8 mouse cellular contexts compared by ENCODE assay signal in the genomic region with DNA sequence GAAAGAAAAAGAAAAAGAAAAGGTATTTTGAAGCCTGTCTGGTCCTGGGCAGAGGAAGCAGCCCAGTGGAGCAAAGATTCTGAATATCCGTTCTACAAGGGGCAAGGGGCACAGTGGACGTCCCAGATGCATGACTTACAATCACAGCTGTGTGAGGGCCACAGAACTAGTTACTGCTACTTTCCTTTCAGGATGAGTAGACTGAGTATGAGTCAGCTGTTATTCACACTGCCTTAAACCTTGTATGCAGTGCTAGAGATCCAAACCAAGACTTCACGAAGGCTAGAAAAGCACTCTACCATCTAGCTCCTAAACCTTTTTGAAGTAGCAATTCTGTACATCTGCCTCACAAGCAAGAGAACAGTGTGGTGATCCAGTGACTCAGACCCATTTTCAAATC. TPM values are rescaled to one million over a fixed set of nuclear protein-coding genes. Genes with fewer than 3 reads are reported as not detected.
DNase-seq lines count a peak whose midpoint lies in the region; ATAC-seq and TF ChIP-seq lines count a peak whose summit lies in the region.

No protein-coding gene starts in this region.

- peak overlapping the region; percentile 100 for H3K4me3 ChIP-seq in lung, embryonic 14.5 days (ENCODE audit: low read depth, low read length)
- peak overlapping the region; percentile 99 for H3K4me3 ChIP-seq in embryonic facial prominence, embryonic 10.5 days
- H3K4me3 ChIP-seq in intestine, embryonic 16.5 days (ENCODE audit: low read length) = peak overlapping the region; percentile 77
- peak overlapping the region; percentile 9; the same call in 1 of the 2 replicates for H3K4me3 ChIP-seq in small intestine, adult 2 months (ENCODE audit: low read depth, low read length)

- no peak for ATAC-seq in lung, embryonic 14.5 days (ENCODE audit: insufficient read depth)
- ATAC-seq in intestine, embryonic 16.5 days = no peak

- H3K27ac ChIP-seq in lung, embryonic 14.5 days (ENCODE audit: low read depth) = no peak overlapping the region
- H3K27ac ChIP-seq in embryonic facial prominence, embryonic 10.5 days (replicated peaks) = no peak overlapping the region
- no peak overlapping the region for H3K27ac ChIP-seq in intestine, embryonic 16.5 days (ENCODE audit: low read length)
- peak overlapping the region; percentile 18; the same call in 1 of the 2 replicates for H3K27ac ChIP-seq in small intestine, adult 2 months (ENCODE audit: insufficient read depth, low read depth, low read length)

- H3K36me3 ChIP-seq in lung, embryonic 14.5 days (ENCODE audit: insufficient read depth) = peaks cover 15% of the 10 kb centered on the region; the same call in 1 of the 2 replicates
- H3K36me3 ChIP-seq in embryonic facial prominence, embryonic 10.5 days (replicated peaks) = peaks cover 27% of the 10 kb centered on the region
- no peaks in the 10 kb centered on the region for H3K36me3 ChIP-seq in intestine, embryonic 16.5 days (ENCODE audit: control insufficient read depth, insufficient read depth, low read length)
- peaks cover 9% of the 10 kb centered on the region for H3K36me3 ChIP-seq in small intestine, adult 2 months (ENCODE audit: control insufficient read depth, insufficient read depth, low read length)

- H3K4me2 ChIP-seq in lung, embryonic 14.5 days = peak overlapping the region; percentile 87
- peak overlapping the region; percentile 91 for H3K4me2 ChIP-seq in intestine, embryonic 16.5 days (ENCODE audit: low read depth, low read length)

- 38% methylated on average over 3 of the region's 3 CpGs for WGBS in lung, embryonic 14.5 days
- 71% methylated on average over 3 of the region's 3 CpGs for WGBS in embryonic facial prominence, embryonic 10.5 days
- WGBS in intestine, embryonic 16.5 days = 37% methylated on average over 3 of the region's 3 CpGs
- 6% methylated on average over 3 of the region's 3 CpGs for WGBS in small intestine, adult 2 months

- peaks cover 22% of the 10 kb centered on the region for H3K4me1 ChIP-seq in lung, embryonic 14.5 days (ENCODE audit: insufficient read depth)
- peaks cover 43% of the 10 kb centered on the region for H3K4me1 ChIP-seq in embryonic facial prominence, embryonic 10.5 days
- peaks cover 39% of the 10 kb centered on the region for H3K4me1 ChIP-seq in intestine, embryonic 16.5 days (ENCODE audit: control insufficient read depth, insufficient read depth, low read length)
- H3K4me1 ChIP-seq in small intestine, adult 2 months (ENCODE audit: control insufficient read depth, insufficient read depth, insufficient read length, low read length) = peaks cover 39% of the 10 kb centered on the region

- H3K9ac ChIP-seq in lung, embryonic 14.5 days = peak overlapping the region; percentile 100
- H3K9ac ChIP-seq in intestine, embryonic 16.5 days (ENCODE audit: low read depth, low read length) = peak overlapping the region; percentile 100

- TF ChIP-seq POLR2A in small intestine, adult 2 months (IDR thresholded peaks at IDR 0.05; ENCODE audit: low read depth, low read length) = no peak

- H3K27me3 ChIP-seq in lung, embryonic 14.5 days (ENCODE audit: insufficient read depth, low read length) = no peaks in the 10 kb centered on the region
- no peaks in the 10 kb centered on the region for H3K27me3 ChIP-seq in embryonic facial prominence, embryonic 10.5 days (replicated peaks; ENCODE audit: low read depth, poor library complexity, severe bottlenecking)
- H3K27me3 ChIP-seq in intestine, embryonic 16.5 days (replicated peaks; ENCODE audit: control insufficient read depth, insufficient read depth, low read length) = no peaks in the 10 kb centered on the region
- no peaks in the 10 kb centered on the region for H3K27me3 ChIP-seq in small intestine, adult 2 months (ENCODE audit: control insufficient read depth, insufficient read depth, low read length)

- no peak for TF ChIP-seq CTCF in lung, embryonic 14.5 days (IDR thresholded peaks at IDR 0.05; ENCODE audit: low read depth)
- no peak for TF ChIP-seq CTCF in small intestine, adult 2 months (IDR thresholded peaks at IDR 0.05; ENCODE audit: extremely low read depth, insufficient read length, insufficient replicate concordance, low read depth, low read length)

- DNase-seq in lung, embryonic 14.5 days = no peak
- no peak for DNase-seq in lung, postnatal 25 days (ENCODE audit: low spot score)
- DNase-seq in embryonic facial prominence, embryonic 10.5 days (ENCODE audit: low spot score) = no peak
- no peak for DNase-seq in urinary bladder, adult 2 months (ENCODE audit: low spot score)
- DNase-seq in urinary bladder, postnatal 14 days (ENCODE audit: low spot score) = no peak
- no peak for DNase-seq in thymus, postnatal 0 days (ENCODE audit: low spot score)

- H3K9me3 ChIP-seq in lung, embryonic 14.5 days (ENCODE audit: low read depth, low read length) = no peaks in the 10 kb centered on the region
- H3K9me3 ChIP-seq in embryonic facial prominence, embryonic 10.5 days = no peaks in the 10 kb centered on the region
- H3K9me3 ChIP-seq in intestine, embryonic 16.5 days (ENCODE audit: control insufficient read depth, low read length) = no peaks in the 10 kb centered on the region

RNA-seq across cellular contexts. Expression of gene Arf1, which starts 1.8 kb away (rescaled TPM):
- 687 and 693 TPM in 2 replicates for polyA plus RNA-seq in lung, embryonic 14.5 days (2014; fragmentation: Nextera tagmentation; extraction: Ambion mirVana)
- 645 and 651 TPM in 2 replicates for polyA plus RNA-seq in embryonic facial prominence, embryonic 10.5 days (2016; fragmentation: Nextera tagmentation; extraction: Ambion mirVana)
- 733 and 751 TPM in 2 replicates for polyA plus RNA-seq in intestine, embryonic 16.5 days (2015; fragmentation: Nextera tagmentation; extraction: Ambion mirVana)
- 472 and 885 TPM in 2 replicates for polyA plus RNA-seq in small intestine, adult 2 months (2012; rRNA removed)
- polyA plus RNA-seq in urinary bladder, adult 2 months (2012; rRNA removed) = 531 and 605 TPM in 2 replicates
- polyA plus RNA-seq in thymus, postnatal 0 days (2015; fragmentation: Nextera tagmentation; extraction: Ambion mirVana) = 488 and 519 TPM in 2 replicates

RNA-seq across cellular contexts. Expression of gene 2310033P09Rik, which starts 18.1 kb away (rescaled TPM):
- polyA plus RNA-seq in lung, embryonic 14.5 days (2014; fragmentation: Nextera tagmentation; extraction: Ambion mirVana) = 32.5 and 32.9 TPM in 2 replicates
- polyA plus RNA-seq in embryonic facial prominence, embryonic 10.5 days (2016; fragmentation: Nextera tagmentation; extraction: Ambion mirVana) = 43.9 and 46.0 TPM in 2 replicates
- 32.7 and 33.1 TPM in 2 replicates for polyA plus RNA-seq in intestine, embryonic 16.5 days (2015; fragmentation: Nextera tagmentation; extraction: Ambion mirVana)
- polyA plus RNA-seq in small intestine, adult 2 months (2012; rRNA removed) = 7.6 and 16.0 TPM in 2 replicates
- polyA plus RNA-seq in urinary bladder, adult 2 months (2012; rRNA removed) = 23.8 and 26.1 TPM in 2 replicates
- 36.6 and 45.7 TPM in 2 replicates for polyA plus RNA-seq in thymus, postnatal 0 days (2015; fragmentation: Nextera tagmentation; extraction: Ambion mirVana)

RNA-seq across cellular contexts. Expression of gene Mrpl55, which starts 24.0 kb away (rescaled TPM):
- polyA plus RNA-seq in lung, embryonic 14.5 days (2014; fragmentation: Nextera tagmentation; extraction: Ambion mirVana) = 89.9 and 100 TPM in 2 replicates
- 119 and 128 TPM in 2 replicates for polyA plus RNA-seq in embryonic facial prominence, embryonic 10.5 days (2016; fragmentation: Nextera tagmentation; extraction: Ambion mirVana)
- 101 and 104 TPM in 2 replicates for polyA plus RNA-seq in intestine, embryonic 16.5 days (2015; fragmentation: Nextera tagmentation; extraction: Ambion mirVana)
- polyA plus RNA-seq in small intestine, adult 2 months (2012; rRNA removed) = 32.5 and 36.0 TPM in 2 replicates
- 35.2 and 35.4 TPM in 2 replicates for polyA plus RNA-seq in urinary bladder, adult 2 months (2012; rRNA removed)
- polyA plus RNA-seq in thymus, postnatal 0 days (2015; fragmentation: Nextera tagmentation; extraction: Ambion mirVana) = 106 and 110 TPM in 2 replicates

RNA-seq across cellular contexts. Expression of gene Guk1, which starts 34.2 kb away (rescaled TPM):
- polyA plus RNA-seq in lung, embryonic 14.5 days (2014; fragmentation: Nextera tagmentation; extraction: Ambion mirVana) = 140 and 141 TPM in 2 replicates
- polyA plus RNA-seq in embryonic facial prominence, embryonic 10.5 days (2016; fragmentation: Nextera tagmentation; extraction: Ambion mirVana) = 133 and 146 TPM in 2 replicates
- 114 and 115 TPM in 2 replicates for polyA plus RNA-seq in intestine, embryonic 16.5 days (2015; fragmentation: Nextera tagmentation; extraction: Ambion mirVana)
- 284 and 285 TPM in 2 replicates for polyA plus RNA-seq in small intestine, adult 2 months (2012; rRNA removed)
- polyA plus RNA-seq in urinary bladder, adult 2 months (2012; rRNA removed) = 99.0 and 118 TPM in 2 replicates
- 92.3 and 93.0 TPM in 2 replicates for polyA plus RNA-seq in thymus, postnatal 0 days (2015; fragmentation: Nextera tagmentation; extraction: Ambion mirVana)

RNA-seq across cellular contexts. Expression of gene Gjc2, which starts 43.2 kb away (rescaled TPM):
- 0.16 and 0.34 TPM in 2 replicates for polyA plus RNA-seq in lung, embryonic 14.5 days (2014; fragmentation: Nextera tagmentation; extraction: Ambion mirVana)
- 0.15 TPM in 1 of 2 replicates, not detected in the other for polyA plus RNA-seq in embryonic facial prominence, embryonic 10.5 days (2016; fragmentation: Nextera tagmentation; extraction: Ambion mirVana)
- polyA plus RNA-seq in intestine, embryonic 16.5 days (2015; fragmentation: Nextera tagmentation; extraction: Ambion mirVana) = 0.81 and 1.4 TPM in 2 replicates
- 4.6 TPM in 2 replicates for polyA plus RNA-seq in small intestine, adult 2 months (2012; rRNA removed)
- polyA plus RNA-seq in urinary bladder, adult 2 months (2012; rRNA removed) = 8.9 and 9.5 TPM in 2 replicates
- polyA plus RNA-seq in thymus, postnatal 0 days (2015; fragmentation: Nextera tagmentation; extraction: Ambion mirVana) = 0.18 and 0.26 TPM in 2 replicates

Comparison
In these comparisons a context has a peak if more than half of its experiments do, and no peak if none do; other contexts are left out.
1. H3K4me3 ChIP-seq: peak in every context shown above with its lines; median percentile 100 in lung, embryonic 14.5 days; 99 in embryonic facial prominence, embryonic 10.5 days; 77 in intestine, embryonic 16.5 days; 9 in small intestine, adult 2 months.